Mouse (Mus musculus): ENCODE measurements around the gene Csgalnact2.

Csgalnact2 gene

GRCm38 (mm10) chr6:118134461-118134860 lies 4.5 kb downstream of the Csgalnact2 start:
- DNase-seq, result no peak

GRCm38 (mm10) chr6:118130022-118130421 lies 8.9 kb downstream of the Csgalnact2 start:
- DNase-seq, result no peak

GRCm38 (mm10) chr6:118127827-118128487 lies 11.0 kb downstream of the Csgalnact2 start:
- peak in 1 of 2 experiments; percentile 20 for DNase-seq

- DNase-seq, result peak; percentile 6 to 17
Measured at GRCm38 (mm10) chr6:118127198-118127597, 11.7 kb downstream of the Csgalnact2 start.

- no peak for DNase-seq
Measured at GRCm38 (mm10) chr6:118126577-118126976, 12.4 kb downstream of the Csgalnact2 start.

GRCm38 (mm10) chr6:118122767-118123166 lies 16.2 kb downstream of the Csgalnact2 start:
- DNase-seq, result no peak

- DNase-seq, result peak in 1 of 2 experiments; percentile 3
Measured at GRCm38 (mm10) chr6:118111810-118112209, 27.1 kb downstream of the Csgalnact2 start.

- DNase-seq, result peak in 1 of 2 experiments; percentile 40
Measured at GRCm38 (mm10) chr6:118099311-118099802, 39.6 kb downstream of the Csgalnact2 start.

GRCm38 (mm10) chr6:118097765-118098365 lies 41.1 kb downstream of the Csgalnact2 start:
- DNase-seq, result peak in 1 of 2 experiments; percentile 37

GRCm38 (mm10) chr6:118090827-118091226 lies 48.1 kb downstream of the Csgalnact2 start:
- no peak for DNase-seq

- no peak for DNase-seq
Measured at GRCm38 (mm10) chr6:118088750-118089440, 50.0 kb downstream of the Csgalnact2 start.

GRCm38 (mm10) chr6:118087955-118088354 lies 51.0 kb downstream of the Csgalnact2 start:
- DNase-seq, result no peak

GRCm38 (mm10) chr6:118084596-118084995 lies 54.3 kb downstream of the Csgalnact2 start:
- no peak for DNase-seq

GRCm38 (mm10) chr6:118083608-118084007 lies 55.3 kb downstream of the Csgalnact2 start:
- no peak for DNase-seq

GRCm38 (mm10) chr6:118082384-118082783 lies 56.6 kb downstream of the Csgalnact2 start:
- DNase-seq, result no peak

- no peak for DNase-seq
Measured at GRCm38 (mm10) chr6:118080711-118081110, 58.2 kb downstream of the Csgalnact2 start.

GRCm38 (mm10) chr6:118079762-118080465 lies 59.0 kb downstream of the Csgalnact2 start:
- DNase-seq, result no peak

- no peak for DNase-seq
Measured at GRCm38 (mm10) chr6:118079292-118079691, 59.6 kb downstream of the Csgalnact2 start.

- DNase-seq, result no peak
Measured at GRCm38 (mm10) chr6:118078751-118079150, 60.2 kb downstream of the Csgalnact2 start.

- DNase-seq, result no peak
Measured at GRCm38 (mm10) chr6:118077421-118077820, 61.5 kb downstream of the Csgalnact2 start.

- DNase-seq, result no peak
Measured at GRCm38 (mm10) chr6:118076748-118077147, 62.2 kb downstream of the Csgalnact2 start.

- no peak for DNase-seq
Measured at GRCm38 (mm10) chr6:118076256-118076655, 62.7 kb downstream of the Csgalnact2 start.

GRCm38 (mm10) chr6:118074151-118074550 lies 64.8 kb downstream of the Csgalnact2 start:
- peak in 1 of 2 experiments; percentile 7 for DNase-seq

Data from kidney, postnatal 36 days (tissue).